Mouse (Mus musculus) Muller cell, postnatal 12 days (primary cell): ENCODE data around the gene Smyd3.

Experiments
- DNase-seq: peaks from one replicate; pipeline ENCODE4 v3.0.0-alpha.2; 2015; ENCODE audit errors: inconsistent ontology term

Smyd3 gene

GRCm38 (mm10) chr1:179026614-179027013 is 491.2 kb downstream of the Smyd3 start:
- DNase-seq: no peak

DNA sequence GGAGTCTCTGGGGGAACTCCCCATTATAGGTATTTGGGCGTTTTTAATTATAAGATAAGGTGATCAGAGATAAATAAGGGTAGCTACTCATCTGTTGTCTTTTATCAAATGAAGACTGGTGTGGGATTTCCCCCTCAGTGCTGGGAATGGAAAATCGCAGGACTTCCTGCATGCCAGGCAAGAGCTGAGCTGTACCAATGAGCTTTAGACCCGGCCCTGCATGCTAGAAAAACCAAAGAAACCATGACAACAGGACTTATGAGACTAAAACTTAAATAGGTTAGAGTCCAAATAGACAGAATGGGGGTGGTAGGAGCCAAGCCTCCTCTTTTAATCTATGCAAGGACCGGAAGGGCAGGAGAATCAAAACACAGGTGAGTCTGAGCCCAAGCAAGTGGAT is 492.7 kb downstream of the Smyd3 start:
- DNase-seq: no peak

DNA sequence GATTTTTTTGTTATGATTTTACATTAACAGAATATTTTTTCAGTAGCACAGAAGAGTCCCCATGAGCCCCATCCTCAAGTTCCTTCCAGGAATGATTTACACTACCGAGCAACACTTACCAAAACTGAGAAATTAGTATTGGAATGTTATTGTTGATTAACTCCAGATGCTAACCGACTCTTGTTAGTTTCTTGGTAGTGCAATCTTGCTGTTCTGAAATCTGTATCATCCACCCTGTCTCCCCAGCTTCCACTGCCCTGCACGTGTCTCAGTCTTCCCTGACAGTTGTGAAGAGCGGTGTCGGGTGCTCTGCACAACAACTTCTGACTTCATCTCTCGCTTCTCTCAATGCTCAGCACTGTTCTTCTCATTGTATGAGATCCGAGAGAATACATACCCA is 494.4 kb downstream of the Smyd3 start:
- DNase-seq: no peak

DNA sequence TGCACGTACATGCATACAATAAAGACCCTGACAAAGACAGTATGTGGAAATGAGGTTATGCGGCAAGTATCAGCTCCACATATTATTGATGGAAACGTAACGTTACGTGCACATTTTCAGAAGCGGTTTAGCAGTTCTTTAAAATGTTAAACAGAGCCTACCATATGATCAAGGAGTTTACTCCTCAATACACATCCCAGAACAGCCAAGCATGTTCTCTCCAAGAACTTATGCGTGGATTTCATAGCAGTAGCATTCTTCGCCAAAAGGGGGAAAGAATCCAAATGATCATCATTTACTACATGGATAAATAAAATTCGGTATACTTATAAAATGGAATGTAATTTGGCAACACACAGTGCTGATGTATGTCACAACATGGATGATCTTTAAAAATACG is 500.4 kb downstream of the Smyd3 start:
- no peak for DNase-seq

- DNase-seq: no peak
Measured at GRCm38 (mm10) chr1:179013021-179013420, 504.8 kb downstream of the Smyd3 start.

GRCm38 (mm10) chr1:179012273-179012672 is 505.6 kb downstream of the Smyd3 start:
- DNase-seq: peak; percentile 92

- no peak for DNase-seq
Measured at GRCm38 (mm10) chr1:179010756-179011155, 507.1 kb downstream of the Smyd3 start.

DNA sequence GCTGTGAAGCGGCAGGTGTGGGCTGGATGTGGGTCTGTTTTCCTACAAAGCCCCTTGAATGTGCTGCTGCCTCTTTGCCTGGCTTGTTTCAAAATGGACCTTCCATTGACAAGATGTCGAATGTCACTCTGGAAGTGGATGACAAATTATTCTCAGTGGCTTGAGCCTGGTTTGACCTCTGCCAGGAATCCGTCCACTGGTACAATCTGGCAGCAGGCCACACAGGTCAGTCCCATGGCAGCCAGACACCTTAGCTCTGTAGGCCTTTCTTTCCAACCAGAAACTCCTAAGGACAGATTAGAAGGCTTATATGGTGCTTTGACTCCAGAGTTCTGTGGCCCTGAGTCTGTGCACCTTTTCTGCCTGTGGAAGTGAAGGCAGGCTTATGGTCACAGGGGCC is 507.9 kb downstream of the Smyd3 start:
- no peak for DNase-seq

DNA sequence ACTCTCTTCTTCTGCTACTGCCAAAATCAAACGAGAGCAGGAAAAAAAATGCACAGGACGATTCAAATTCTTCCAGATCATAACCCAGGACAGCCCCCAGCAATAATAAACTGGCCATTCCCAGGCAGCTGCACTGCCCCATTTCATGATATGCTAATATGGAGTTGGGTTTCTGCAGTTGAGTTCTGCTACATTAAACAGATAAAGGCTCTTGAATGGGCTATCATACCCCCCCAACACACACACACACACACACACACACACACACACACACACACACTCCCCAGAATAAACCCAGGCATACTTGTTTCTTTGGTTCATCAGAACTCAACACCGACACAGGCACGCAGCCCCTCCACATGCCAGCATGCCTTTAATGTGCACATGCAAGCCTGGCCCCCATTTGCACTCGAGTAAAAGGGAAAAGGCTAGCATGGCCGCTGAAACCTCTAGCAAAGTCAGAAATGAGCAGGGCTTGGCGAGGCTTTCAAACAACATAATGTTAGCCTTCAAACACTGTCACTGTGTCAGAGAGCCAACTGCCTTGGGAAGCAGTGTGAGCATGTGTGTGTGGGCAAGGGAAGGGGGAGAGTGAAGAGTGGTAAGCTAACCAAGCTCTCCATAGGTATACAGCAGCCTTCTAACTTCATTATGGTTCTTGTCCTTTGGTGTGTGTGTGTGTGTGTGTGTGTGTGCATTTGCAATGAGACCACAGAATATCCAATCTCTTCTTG is 513.5 kb downstream of the Smyd3 start:
- DNase-seq: no peak

DNA sequence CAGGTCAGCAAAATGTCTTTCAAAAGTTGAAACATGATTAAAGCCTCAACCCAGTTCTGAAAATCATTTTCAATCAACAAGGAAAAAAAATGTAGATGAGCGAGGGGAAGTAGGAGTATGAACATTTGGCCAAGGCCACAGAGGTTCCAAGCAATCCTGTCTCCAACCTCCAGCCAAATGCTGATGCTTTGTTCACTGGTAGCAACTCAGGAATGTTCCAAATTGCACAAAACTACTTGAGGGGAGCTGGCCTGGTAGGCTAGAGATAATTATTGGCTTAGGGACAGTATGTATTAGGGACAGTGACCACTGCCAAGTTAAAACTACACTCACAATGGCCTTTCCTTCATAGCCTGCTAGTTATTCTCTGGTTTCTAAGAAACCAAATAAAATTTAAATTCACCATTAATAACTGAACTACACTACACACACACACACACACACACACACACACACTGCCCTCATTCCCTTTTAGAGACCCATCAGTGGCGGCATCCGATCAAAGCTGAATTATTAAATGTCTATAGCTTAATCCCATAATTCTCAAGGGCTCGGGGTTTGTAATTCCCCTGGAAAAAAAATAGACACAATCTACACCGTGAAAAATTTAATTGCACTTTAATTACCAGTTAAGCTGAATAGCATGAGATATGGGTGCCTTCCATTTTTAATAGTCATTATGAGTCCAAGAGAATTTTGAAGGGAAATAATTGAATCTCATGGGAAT is 514.3 kb downstream of the Smyd3 start:
- DNase-seq: peak; percentile 83

GRCm38 (mm10) chr1:178999876-179000528 is 517.8 kb downstream of the Smyd3 start:
- DNase-seq: peak; percentile 63

GRCm38 (mm10) chr1:178997870-178998269 is 520.0 kb downstream of the Smyd3 start:
- no peak for DNase-seq

DNA sequence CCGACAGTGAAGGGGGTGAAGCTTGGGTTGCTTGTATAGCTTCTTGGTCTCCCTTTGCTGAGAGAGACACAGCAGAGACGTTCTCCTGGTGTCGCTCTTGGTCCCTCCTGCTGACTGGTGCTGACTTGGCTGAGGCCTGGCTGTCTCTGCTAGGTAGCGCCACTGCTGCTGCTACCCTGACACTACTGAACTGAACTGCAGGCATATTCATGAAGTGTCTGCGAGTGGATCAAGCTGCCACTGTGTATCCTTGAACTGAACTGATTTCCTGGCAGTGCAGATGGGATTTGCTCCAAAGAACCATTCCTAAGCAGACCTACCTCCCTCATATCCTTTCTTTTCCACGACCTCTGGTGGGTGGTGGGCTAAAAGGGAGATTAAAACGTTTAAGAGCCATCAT is 523.6 kb downstream of the Smyd3 start:
- no peak for DNase-seq

DNA sequence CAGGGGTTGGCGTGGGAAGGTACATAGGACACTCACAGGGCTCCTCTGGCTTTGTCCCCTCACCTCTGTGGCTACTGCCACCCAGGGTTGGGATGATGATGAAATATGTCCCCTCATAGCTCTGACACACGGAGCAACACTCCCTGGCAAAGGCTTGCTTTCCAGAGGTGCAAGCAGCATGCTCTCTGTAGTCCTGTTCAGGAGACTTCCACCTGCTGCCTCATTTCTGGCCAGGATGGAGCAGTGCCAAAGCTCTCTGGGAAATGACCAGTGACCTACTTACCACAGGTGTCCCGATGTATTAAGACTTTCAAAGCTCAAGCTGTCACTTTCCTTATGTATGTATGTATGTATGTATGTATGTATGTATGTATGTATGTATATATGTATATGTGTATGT is 525.3 kb downstream of the Smyd3 start:
- no peak for DNase-seq

DNA sequence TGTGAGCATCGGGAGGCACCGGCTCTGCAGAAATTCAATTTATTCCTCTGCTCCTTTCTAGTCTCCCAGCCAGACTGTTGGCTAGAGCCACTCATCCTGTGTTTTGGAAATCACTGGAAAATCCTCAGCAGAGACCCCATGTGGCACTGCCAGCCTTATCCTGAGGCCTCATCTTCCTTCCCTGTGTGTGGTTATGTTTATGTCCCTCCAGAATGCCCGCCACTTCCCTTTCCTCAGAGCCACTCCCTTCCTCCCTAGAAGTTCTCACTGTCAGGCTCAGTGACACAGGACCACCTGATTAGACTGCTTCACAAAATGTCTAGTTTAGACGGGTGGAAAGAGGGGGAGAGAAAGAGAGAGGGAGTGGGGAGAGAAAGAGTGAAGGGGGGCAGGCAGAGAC is 526.4 kb downstream of the Smyd3 start:
- no peak for DNase-seq

- DNase-seq: no peak
Measured at GRCm38 (mm10) chr1:178991045-178991444, 526.8 kb downstream of the Smyd3 start.

- no peak for DNase-seq
Measured at GRCm38 (mm10) chr1:178989485-178989884, 528.4 kb downstream of the Smyd3 start.

GRCm38 (mm10) chr1:178988176-178988575 is 529.7 kb downstream of the Smyd3 start:
- DNase-seq: no peak

- no peak for DNase-seq
Measured at GRCm38 (mm10) chr1:178981641-178982040, 536.2 kb downstream of the Smyd3 start.

GRCm38 (mm10) chr1:178980185-178980584 is 537.7 kb downstream of the Smyd3 start:
- DNase-seq: no peak

GRCm38 (mm10) chr1:178978617-178979245 is 539.1 kb downstream of the Smyd3 start:
- no peak for DNase-seq

DNA sequence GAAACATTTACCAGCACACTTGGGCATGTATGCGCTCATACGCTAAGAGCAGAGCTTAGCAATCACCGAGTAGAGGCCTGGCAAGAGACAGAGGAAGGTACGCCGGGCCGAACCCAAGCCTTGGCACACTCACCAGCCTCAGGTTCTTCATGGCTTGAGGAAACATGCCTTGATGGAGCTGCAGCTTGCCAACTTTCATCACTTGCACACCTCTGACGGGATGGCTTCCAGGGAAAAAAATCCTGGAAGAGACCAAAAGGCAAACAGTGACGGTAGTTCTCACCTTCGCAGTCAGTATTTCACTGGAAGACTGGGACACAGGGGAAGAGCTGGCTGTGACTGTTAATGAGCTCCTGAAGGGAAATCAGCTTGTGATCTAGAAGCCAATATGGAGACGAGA is 545.8 kb downstream of the Smyd3 start:
- no peak for DNase-seq
